Comparison of ENCODE assay signal across 14 mouse cellular contexts in the genomic region with DNA sequence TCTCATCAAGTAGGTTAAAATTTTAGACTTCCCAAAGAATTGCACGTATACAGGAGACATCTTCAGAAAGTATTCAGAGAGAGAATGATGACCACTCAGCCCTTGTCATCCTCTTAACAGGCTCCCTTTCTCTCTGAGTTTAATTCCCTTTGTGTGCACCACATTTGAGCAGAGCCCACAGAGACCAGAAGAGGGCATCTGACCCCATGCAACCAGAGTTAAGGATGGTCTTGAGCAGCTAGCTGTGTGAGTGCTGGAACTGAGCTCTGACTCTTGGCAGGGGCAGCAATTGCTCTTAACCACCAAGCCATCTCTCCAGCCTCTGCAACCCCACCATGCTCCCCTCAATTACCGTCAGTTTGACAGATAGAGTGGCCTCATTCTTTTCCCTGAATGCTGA. TPM values are rescaled to one million over a fixed set of nuclear protein-coding genes. Genes with fewer than 3 reads are reported as not detected.
DNase-seq lines count a peak whose midpoint lies in the region; ATAC-seq and TF ChIP-seq lines count a peak whose summit lies in the region.
"Had no signal": no experiment of that assay in that cellular context is flagged by ENCODE, and none has a peak within 500 bp of the region (broad histone marks: within the 10 kb centered on the region; RNA-seq: fewer than 3 reads in every experiment).

No protein-coding gene starts in this region.

- H3K27me3 ChIP-seq in kidney, embryonic 16.5 days (ENCODE audit: insufficient read depth, low read length): 0 out of 2 replicates have a peak, but pooled peaks cover 5% of the 10 kb centered on the region
- no peaks in the 10 kb centered on the region for H3K27me3 ChIP-seq in lung, postnatal 0 days (replicated peaks; ENCODE audit: insufficient read depth, low read length)
- H3K27me3 ChIP-seq in MEL (ENCODE audit: control insufficient read depth in 1 of 2, insufficient read depth in 2 of 2, low read length in 2 of 2): no peaks in the 10 kb centered on the region; a peak in 2 of 4 replicates
- 0 out of 2 replicates have a peak, but pooled peaks cover 4% of the 10 kb centered on the region for H3K27me3 ChIP-seq in limb, embryonic 10.5 days (ENCODE audit: low read depth, poor library complexity, severe bottlenecking)
- H3K27me3 ChIP-seq: forebrain, embryonic 12.5 days; liver, embryonic 12.5 days had no signal

- no peak overlapping the region for H3K9ac ChIP-seq in kidney, embryonic 16.5 days (replicated peaks; ENCODE audit: low read length)
- no peak overlapping the region for H3K9ac ChIP-seq in lung, postnatal 0 days (replicated peaks; ENCODE audit: low read depth)
- H3K9ac ChIP-seq in MEL (ENCODE audit: control insufficient read depth, low read depth, low read length, poor library complexity, severe bottlenecking): no peak overlapping the region
- H3K9ac ChIP-seq: embryonic facial prominence, embryonic 15.5 days; forebrain, embryonic 12.5 days; liver, embryonic 12.5 days had no signal

- peak; percentile 42 for TF ChIP-seq CTCF in lung, postnatal 0 days (IDR thresholded peaks at IDR 0.05)
- TF ChIP-seq CTCF in MEL (IDR thresholded peaks at IDR 0.05 in 2 of 3, conservative IDR thresholded peaks at IDR 0.05 in 1 of 3; ENCODE audit: control insufficient read depth in 1 of 3, insufficient read depth in 1 of 3, low read depth in 2 of 3, low read length in 3 of 3, poor library complexity in 1 of 3, severe bottlenecking in 1 of 3): peak; percentile 19 to 34 (median 26); a peak in 5 of 6 replicates

- no peaks in the 10 kb centered on the region for H3K9me3 ChIP-seq in kidney, embryonic 16.5 days (ENCODE audit: low read length)
- H3K9me3 ChIP-seq in lung, postnatal 0 days (ENCODE audit: low read length): no peaks in the 10 kb centered on the region
- H3K9me3 ChIP-seq in MEL (replicated peaks; ENCODE audit: insufficient read depth, low read length): no peaks in the 10 kb centered on the region
- no peaks in the 10 kb centered on the region for H3K9me3 ChIP-seq in limb, embryonic 10.5 days (replicated peaks)
- H3K9me3 ChIP-seq: embryonic facial prominence, embryonic 15.5 days; forebrain, embryonic 12.5 days; liver, embryonic 12.5 days had no signal

- H3K4me1 ChIP-seq in kidney, embryonic 16.5 days (ENCODE audit: insufficient read depth, low read length): no peaks in the 10 kb centered on the region
- H3K4me1 ChIP-seq in lung, postnatal 0 days (ENCODE audit: insufficient read depth, low read depth, low read length): no peaks in the 10 kb centered on the region
- no peaks in the 10 kb centered on the region for H3K4me1 ChIP-seq in MEL (ENCODE audit: control insufficient read depth in 1 of 2, insufficient read depth in 2 of 2, low read length in 2 of 2)
- H3K4me1 ChIP-seq in limb, embryonic 10.5 days: no peaks in the 10 kb centered on the region
- H3K4me1 ChIP-seq: embryonic facial prominence, embryonic 15.5 days; forebrain, embryonic 12.5 days; liver, embryonic 12.5 days had no signal

- no peak overlapping the region for H3K4me2 ChIP-seq in kidney, embryonic 16.5 days (replicated peaks; ENCODE audit: low read depth, low read length)
- H3K4me2 ChIP-seq in lung, postnatal 0 days (replicated peaks; ENCODE audit: low read depth, low read length): no peak overlapping the region
- H3K4me2 ChIP-seq: embryonic facial prominence, embryonic 15.5 days; forebrain, embryonic 12.5 days; liver, embryonic 12.5 days had no signal

- H3K79me2 ChIP-seq in MEL (ENCODE audit: control insufficient read depth, insufficient read depth, low read length, poor library complexity): no peaks in the 10 kb centered on the region

- DNase-seq in kidney, adult 18-20 months: peak; percentile 14
- no peak for DNase-seq in lung, postnatal 0 days (ENCODE audit: low spot score)
- DNase-seq in lung, postnatal 14 days: no peak
- DNase-seq in MEL (ENCODE audit: low read depth, low spot score): peak; percentile 23
- peak; percentile 8 for DNase-seq in induced T-regulatory cell, adult 2 months (ENCODE audit: low read depth)
- no peak for DNase-seq in limb, embryonic 10.5 days (ENCODE audit: low spot score)
- no peak for DNase-seq in right cerebral cortex, adult 2 months (ENCODE audit: low spot score in 2 of 2)
- DNase-seq: cerebellum, adult 11-12 months; heart, postnatal 36 days; thymus, adult 18-20 months had no signal

- 38% methylated on average over 2 of the region's 2 CpGs for WGBS in kidney, embryonic 16.5 days
- 32% methylated on average over 2 of the region's 2 CpGs for WGBS in lung, postnatal 0 days
- 56% methylated on average over 2 of the region's 2 CpGs for WGBS in limb, embryonic 10.5 days

- no peak for ATAC-seq in kidney, embryonic 16.5 days (ENCODE audit: low FRiP score, low TSS enrichment)
- ATAC-seq in lung, postnatal 0 days: no peak
- ATAC-seq: liver, embryonic 12.5 days had no signal

- peak; percentile 24 for TF ChIP-seq RAD21 in MEL (IDR thresholded peaks at IDR 0.05; ENCODE audit: low read depth, low read length)

- TF ChIP-seq EP300 in lung, postnatal 0 days (IDR thresholded peaks at IDR 0.05): no peak
- no peak for TF ChIP-seq EP300 in MEL (IDR thresholded peaks at IDR 0.05; ENCODE audit: low read depth in 1 of 2, low read length in 2 of 2)

- no peaks in the 10 kb centered on the region for H3K36me3 ChIP-seq in kidney, embryonic 16.5 days (ENCODE audit: insufficient read depth, low read length)
- no peaks in the 10 kb centered on the region for H3K36me3 ChIP-seq in lung, postnatal 0 days (ENCODE audit: insufficient read depth, low read length)
- H3K36me3 ChIP-seq in MEL (ENCODE audit: control insufficient read depth in 1 of 2, insufficient read depth in 2 of 2, low read length in 2 of 2): no peaks in the 10 kb centered on the region
- H3K36me3 ChIP-seq in limb, embryonic 10.5 days: no peaks in the 10 kb centered on the region
- H3K36me3 ChIP-seq: embryonic facial prominence, embryonic 15.5 days; forebrain, embryonic 12.5 days; liver, embryonic 12.5 days had no signal

- no peak overlapping the region for H3K27ac ChIP-seq in kidney, embryonic 16.5 days (ENCODE audit: low read length)
- no peak overlapping the region for H3K27ac ChIP-seq in lung, postnatal 0 days (ENCODE audit: low read length)
- no peak overlapping the region for H3K27ac ChIP-seq in MEL (ENCODE audit: control insufficient read depth, low read depth, low read length)
- H3K27ac ChIP-seq in limb, embryonic 10.5 days: no peak overlapping the region
- H3K27ac ChIP-seq: embryonic facial prominence, embryonic 15.5 days; forebrain, embryonic 12.5 days; liver, embryonic 12.5 days had no signal

- TF ChIP-seq POLR2A in MEL (IDR thresholded peaks at IDR 0.05; ENCODE audit: control insufficient read depth in 1 of 2, insufficient read depth in 1 of 2, low read depth in 1 of 2, low read length in 2 of 2, poor library complexity in 1 of 2): no peak

- H3K4me3 ChIP-seq in kidney, embryonic 16.5 days (ENCODE audit: low read length): no peak overlapping the region
- no peak overlapping the region for H3K4me3 ChIP-seq in lung, postnatal 0 days (ENCODE audit: low read depth, low read length)
- H3K4me3 ChIP-seq in MEL (ENCODE audit: control insufficient read depth in 1 of 2, insufficient read depth in 1 of 2, low read depth in 2 of 2, low read length in 2 of 2): no peak overlapping the region
- no peak overlapping the region for H3K4me3 ChIP-seq in limb, embryonic 10.5 days
- H3K4me3 ChIP-seq: embryonic facial prominence, embryonic 15.5 days; forebrain, embryonic 12.5 days; liver, embryonic 12.5 days had no signal

TF ChIP-seq in MEL, 35 proteins besides CTCF, POLR2A, EP300 and RAD21:
- no peak for TF ChIP-seq ZNF384 (IDR thresholded peaks at IDR 0.05; ENCODE audit: low read depth, low read length)
- TF ChIP-seq ZC3H11A (IDR thresholded peaks at IDR 0.05; ENCODE audit: low read depth, low read length): no peak
- no peak for TF ChIP-seq JUND (IDR thresholded peaks at IDR 0.05; ENCODE audit: low read depth, low read length)
- TF ChIP-seq CHD2 (IDR thresholded peaks at IDR 0.05; ENCODE audit: low read length): no peak
- TF ChIP-seq MYC (IDR thresholded peaks at IDR 0.05; ENCODE audit: low read depth, low read length): no peak
- no peak for TF ChIP-seq TAL1 (IDR thresholded peaks at IDR 0.05; ENCODE audit: low read length)
- no peak for TF ChIP-seq MAFK (IDR thresholded peaks at IDR 0.05; ENCODE audit: borderline replicate concordance, low read depth, low read length)
- TF ChIP-seq TBP (IDR thresholded peaks at IDR 0.05; ENCODE audit: low read depth, low read length): no peak
- no peak for TF ChIP-seq MXI1 (IDR thresholded peaks at IDR 0.05; ENCODE audit: low read depth, low read length)
- no peak for TF ChIP-seq GABPA (IDR thresholded peaks at IDR 0.05; ENCODE audit: low read depth, low read length)
- TF ChIP-seq HCFC1 (IDR thresholded peaks at IDR 0.05; ENCODE audit: low read depth, low read length): no peak
- no peak for TF ChIP-seq USF1 (IDR thresholded peaks at IDR 0.05; ENCODE audit: low read depth, low read length)
- TF ChIP-seq GATA1 (IDR thresholded peaks at IDR 0.05; ENCODE audit: low read depth, low read length): no peak
- TF ChIP-seq MAX (IDR thresholded peaks at IDR 0.05; ENCODE audit: low read length): no peak
- no peak for TF ChIP-seq KAT2A (conservative IDR thresholded peaks at IDR 0.05; ENCODE audit: low read depth, low read length)
- TF ChIP-seq NELFE (IDR thresholded peaks at IDR 0.05; ENCODE audit: low read depth, low read length): no peak
- no peak for TF ChIP-seq ELF1 (IDR thresholded peaks at IDR 0.05; ENCODE audit: low read depth, low read length)
- TF ChIP-seq NRF1 (IDR thresholded peaks at IDR 0.05; ENCODE audit: insufficient read depth, low read depth, low read length, poor library complexity, severe bottlenecking): no peak
- no peak for TF ChIP-seq ETS1 (IDR thresholded peaks at IDR 0.05; ENCODE audit: low read depth, low read length)

RNA-seq across cellular contexts. Expression of a gene that starts 27.2 kb away (rescaled TPM):
- 73.3 and 73.4 TPM in 2 replicates for polyA plus RNA-seq in kidney, embryonic 16.5 days (2015; fragmentation: Nextera tagmentation; extraction: Ambion mirVana)
- polyA plus RNA-seq in lung, postnatal 0 days (2015; fragmentation: Nextera tagmentation; extraction: Ambion mirVana): 31.7 and 33.8 TPM in 2 replicates
- total RNA-seq in MEL (2012; rRNA removed): 18.2 and 21.8 TPM in 2 replicates
- 10 to 100 TPM in 1 of 2 experiments, not detected in 1; 65.7 TPM for polyA plus RNA-seq in MEL (2012; ENCODE audit: insufficient read depth in 1 of 2, insufficient read length in 2 of 2, low read depth in 1 of 2, low replicate concordance in 2 of 2, missing spikeins in 1 of 2)
- 87.3 and 106 TPM in 2 replicates for polyA plus RNA-seq in limb, embryonic 10.5 days (2016; fragmentation: Nextera tagmentation; extraction: Ambion mirVana)

RNA-seq across cellular contexts. Expression of a gene that starts 56.1 kb away (rescaled TPM):
- 1.4 and 1.8 TPM in 2 replicates for polyA plus RNA-seq in kidney, embryonic 16.5 days (2015; fragmentation: Nextera tagmentation; extraction: Ambion mirVana)
- polyA plus RNA-seq in lung, postnatal 0 days (2015; fragmentation: Nextera tagmentation; extraction: Ambion mirVana): 4.5 and 4.9 TPM in 2 replicates
- total RNA-seq in MEL (2012; rRNA removed): not detected in 2 replicates
- not detected for polyA plus RNA-seq in MEL (2012; ENCODE audit: insufficient read depth in 1 of 2, insufficient read length in 2 of 2, low read depth in 1 of 2, low replicate concordance in 2 of 2, missing spikeins in 1 of 2)
- polyA plus RNA-seq in limb, embryonic 10.5 days (2016; fragmentation: Nextera tagmentation; extraction: Ambion mirVana): 0.38 and 0.81 TPM in 2 replicates

Comparison
In these comparisons a context has a peak if more than half of its experiments do, and no peak if none do; other contexts are left out.
1. DNase-seq: peak in kidney, adult 18-20 months (single experiment), MEL (single experiment) and induced T-regulatory cell, adult 2 months (single experiment); none in lung, postnatal 0 days (single experiment), lung, postnatal 14 days (single experiment), limb, embryonic 10.5 days (single experiment) and right cerebral cortex, adult 2 months (0 of 2).